Mouse (Mus musculus) heart, postnatal 14 days (tissue): ENCODE results near the gene Thbd. TPM values are rescaled to one million over a fixed set of nuclear protein-coding genes. Genes with fewer than 3 reads are reported as not detected.

ENCODE experiments used
- DNase-seq, 2 experiments: peaks; one replicate each; pipeline ENCODE4 v3.0.0; 2021 to 2022
- intact Hi-C: fragments of 180-260 bp; cut with DNase I; formaldehyde crosslinking; loops from one replicate; pipeline ENCODE4 v1.15.1; 2025
- long read RNA-seq, 2 experiments: library from polyadenylated mRNA; stranded (forward); transcript quantifications; one replicate each; pipeline ENCODE4 v2.0.0; 2021
- total RNA-seq, 2 experiments: library from RNA; stranded (reverse); gene quantifications; 2 replicates each; pipeline ENCODE4 v1.2.3; 2021

The Thbd gene
- total RNA-seq = 10 to 100 TPM; 59.9 to 68.8 TPM
- long read RNA-seq, experiment 1, transcript Thbd-201 (1 exons, 3,723 nt) = major isoform, 67 of 70 reads
- long read RNA-seq, experiment 1, partial matches to known transcripts = 0 of 70 reads
- long read RNA-seq, experiment 1, other reads (novel, unspliced or antisense) = 3 of 70 reads
- long read RNA-seq, experiment 2, transcript Thbd-201 (1 exons, 3,723 nt) = major isoform, 53 of 53 reads
- long read RNA-seq, experiment 2, partial matches to known transcripts = 0 of 53 reads
- long read RNA-seq, experiment 2, other reads (novel, unspliced or antisense) = 0 of 53 reads

- DNase-seq = peak; percentile 77 to 83
Observed at GRCm38 (mm10) chr2:148407870-148408760, at the start of gene Thbd. Gene Thbd, minus strand, starts transcription at chr2:148408188.

GRCm38 (mm10) chr2:148455341-148455740, 47.4 kb upstream of the Thbd start:
- DNase-seq = no peak
- intact Hi-C loops = no loop called here

More at GRCm38 (mm10) chr2:148407870-148408760, at the start of gene Thbd:
- intact Hi-C loops = loop anchor here (5.0 to 10.0 kb wide), 6 partner anchors 129 to 286 kb away; no protein-coding TSS in a partner anchor

DNA sequence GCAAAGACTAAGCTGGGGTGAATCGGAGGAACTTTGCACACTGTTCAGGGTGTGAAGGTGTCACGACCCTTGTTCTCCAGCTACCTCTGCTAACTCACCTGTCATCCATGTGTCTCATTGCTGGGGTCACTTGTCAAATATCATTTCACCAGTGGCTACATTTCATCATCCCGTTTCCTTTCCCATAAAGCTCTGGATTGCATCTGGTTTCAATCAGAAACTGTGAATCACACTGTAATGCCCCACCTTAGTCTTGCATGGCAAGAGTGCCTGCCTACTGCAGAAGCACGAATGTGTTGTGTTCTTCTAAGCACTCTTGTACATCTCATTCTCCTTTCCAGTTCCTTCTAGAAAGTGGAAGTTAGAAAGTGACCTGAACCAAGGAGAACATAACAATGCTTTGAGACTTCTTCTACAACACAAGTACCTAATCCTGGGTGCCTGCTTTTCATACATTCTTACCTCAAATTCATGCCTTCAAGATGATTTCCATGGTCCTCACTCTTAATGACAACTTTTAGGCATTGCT, 46.1 kb upstream of the Thbd start:
- intact Hi-C loops = no loop called here

DNA sequence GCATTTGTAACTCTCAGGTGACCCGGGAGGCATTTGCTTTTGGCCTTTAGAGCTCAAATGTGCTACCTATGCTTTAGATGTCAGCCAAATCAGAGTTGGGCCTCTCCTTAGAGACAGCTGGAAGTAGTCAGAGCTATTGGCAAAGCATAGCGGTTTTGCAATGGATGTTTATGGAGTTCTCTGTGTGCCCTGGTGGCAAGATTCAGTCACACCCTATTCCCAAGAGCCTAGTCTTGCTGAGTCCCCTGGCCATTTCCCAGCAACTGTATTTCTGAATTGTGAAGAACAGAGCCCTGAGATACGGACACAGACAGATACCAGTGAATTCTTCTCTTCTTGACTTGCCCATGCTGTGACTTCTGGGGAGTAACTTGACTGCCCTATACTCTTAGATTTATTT, 45.1 kb upstream of the Thbd start:
- no peak for DNase-seq
- intact Hi-C loops = no loop called here

More for the DNA sequence above, 46.1 kb upstream of the Thbd start:
- DNase-seq = no peak

- no peak for DNase-seq
- intact Hi-C loops = no loop called here
Observed at GRCm38 (mm10) chr2:148451498-148451897, 43.5 kb upstream of the Thbd start.

GRCm38 (mm10) chr2:148450616-148451015, 42.6 kb upstream of the Thbd start:
- intact Hi-C loops = no loop called here

DNA sequence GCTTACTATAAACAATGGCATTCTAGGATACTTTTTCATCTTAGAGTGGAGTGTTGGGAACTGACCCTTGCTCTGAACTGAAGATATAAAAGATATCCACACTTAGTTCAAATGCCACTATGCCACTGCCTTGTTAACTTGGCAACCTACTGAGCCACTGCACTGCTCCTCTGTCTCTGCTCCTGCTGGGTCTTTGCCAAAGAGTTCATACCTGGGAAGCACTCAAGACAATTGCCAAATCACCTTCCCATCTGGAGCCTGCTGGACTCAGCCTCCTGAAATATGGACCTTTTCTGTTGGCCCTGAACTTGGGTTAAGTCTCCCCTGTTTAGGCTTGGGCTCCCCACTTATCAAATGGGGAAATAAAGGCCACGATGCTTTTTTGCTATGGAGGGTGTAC, 41.7 kb upstream of the Thbd start:
- DNase-seq = no peak
- intact Hi-C loops = no loop called here

More at GRCm38 (mm10) chr2:148450616-148451015, 42.6 kb upstream of the Thbd start:
- DNase-seq = no peak

DNA sequence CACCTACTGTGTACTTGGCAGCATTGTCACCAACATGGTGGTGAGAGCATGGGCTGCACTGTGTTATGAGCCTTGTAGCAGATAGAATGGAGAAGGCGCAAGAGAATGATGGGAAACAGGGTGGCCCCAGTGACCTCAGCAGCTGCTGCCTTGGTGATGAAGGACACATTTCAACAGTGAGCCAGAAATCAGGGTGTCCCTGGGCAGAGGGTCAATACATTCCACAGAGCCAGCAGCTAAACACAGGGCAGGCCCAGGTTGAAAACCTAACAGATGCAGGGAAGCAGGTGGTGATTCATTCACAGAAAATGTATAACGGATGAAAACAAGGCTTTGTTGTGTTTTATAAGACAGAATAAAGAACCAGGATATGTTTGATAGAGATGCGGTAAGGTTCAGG, 38.5 kb upstream of the Thbd start:
- DNase-seq = no peak
- intact Hi-C loops = no loop called here

GRCm38 (mm10) chr2:148445616-148446015, 37.6 kb upstream of the Thbd start:
- intact Hi-C loops = no loop called here
- DNase-seq = no peak

GRCm38 (mm10) chr2:148444472-148444871, 36.5 kb upstream of the Thbd start:
- intact Hi-C loops = loop anchor here (5.0 kb wide), 2 partner anchors 33 to 78 kb away; no protein-coding TSS in a partner anchor
- DNase-seq = no peak

- DNase-seq = peak; percentile 51 to 63
- intact Hi-C loops = loop anchor here (5.0 kb wide), 2 partner anchors 34 to 79 kb away; no protein-coding TSS in a partner anchor
Observed at GRCm38 (mm10) chr2:148443249-148443958, 35.4 kb upstream of the Thbd start, which contains the start of gene Cd93. Gene Cd93, minus strand, starts transcription at chr2:148443563.

DNA sequence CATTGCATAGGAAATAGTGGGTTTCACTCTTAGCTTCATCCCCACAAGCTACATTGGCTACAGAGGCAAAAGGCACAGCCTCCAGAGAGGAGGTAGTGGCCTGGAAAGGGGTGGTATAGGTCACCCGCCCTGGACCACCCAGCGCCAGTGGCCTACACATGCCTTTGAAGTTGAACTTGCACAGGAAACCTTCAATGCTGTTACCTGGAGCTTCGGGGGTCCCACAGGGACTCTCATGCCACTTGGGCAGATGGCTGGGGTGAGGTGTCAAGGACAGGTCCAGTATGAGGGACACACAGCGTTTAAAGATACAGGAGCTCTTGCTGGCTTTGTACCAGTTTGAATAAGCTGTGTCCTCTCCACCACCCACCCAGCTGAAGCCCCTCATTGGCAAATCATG, 34.7 kb upstream of the Thbd start:
- peak in 1 of 2 experiments; percentile 9 for DNase-seq

GRCm38 (mm10) chr2:148442172-148442571, 34.2 kb upstream of the Thbd start:
- intact Hi-C loops = loop anchor here (5.0 kb wide), 2 partner anchors 35 to 80 kb away; no protein-coding TSS in a partner anchor
- DNase-seq = peak in 1 of 2 experiments; percentile 11

More for the DNA sequence above, 34.7 kb upstream of the Thbd start:
- intact Hi-C loops = loop anchor here (5.0 kb wide), 2 partner anchors 35 to 80 kb away; no protein-coding TSS in a partner anchor

DNA sequence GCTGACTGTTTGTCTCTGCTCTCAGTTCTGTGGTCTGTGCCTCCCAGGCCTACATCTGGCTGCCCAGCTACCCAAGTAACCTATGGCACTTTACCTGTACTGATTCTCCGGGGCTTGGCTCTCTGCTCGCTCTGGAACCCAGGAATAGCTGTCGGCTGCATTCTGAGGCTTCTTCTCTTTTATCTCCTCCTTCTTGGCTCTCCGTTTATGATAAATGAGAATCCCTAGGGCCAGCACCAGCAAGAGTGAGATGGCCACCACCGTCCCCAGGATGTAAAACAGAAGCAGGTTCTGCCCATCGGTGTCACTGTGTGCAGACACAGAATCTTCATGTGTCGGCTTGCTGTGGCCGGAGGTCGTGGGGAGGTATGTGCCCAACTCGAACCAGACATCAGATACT, 33.4 kb upstream of the Thbd start:
- intact Hi-C loops = loop anchor here (5.0 kb wide), 2 partner anchors 36 to 81 kb away; no protein-coding TSS in a partner anchor
- no peak for DNase-seq

- intact Hi-C loops = loop anchor here (5.0 kb wide), 2 partner anchors 38 to 83 kb away; no protein-coding TSS in a partner anchor
- DNase-seq = no peak
Observed at GRCm38 (mm10) chr2:148439691-148440276, 31.8 kb upstream of the Thbd start.

DNA sequence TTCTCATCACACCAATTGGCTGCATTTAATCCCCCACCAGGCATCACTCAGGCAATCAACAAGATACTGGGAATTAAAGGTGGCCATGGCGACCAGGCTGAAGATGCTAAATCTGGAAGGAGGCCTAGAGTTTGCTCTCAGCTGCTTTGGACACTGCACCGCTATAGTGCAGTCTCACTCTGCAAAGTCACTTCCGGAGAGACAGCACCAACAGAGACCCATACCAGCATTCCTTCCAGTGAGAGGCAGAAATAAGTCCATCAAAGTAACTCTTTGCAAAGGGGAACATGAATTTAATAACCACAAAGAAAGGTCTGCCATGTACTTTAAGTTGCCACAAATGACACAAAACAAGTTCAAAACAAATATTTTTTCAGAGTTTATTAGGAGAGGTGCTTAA, 28.3 kb upstream of the Thbd start:
- intact Hi-C loops = no loop called here
- DNase-seq = no peak

DNA sequence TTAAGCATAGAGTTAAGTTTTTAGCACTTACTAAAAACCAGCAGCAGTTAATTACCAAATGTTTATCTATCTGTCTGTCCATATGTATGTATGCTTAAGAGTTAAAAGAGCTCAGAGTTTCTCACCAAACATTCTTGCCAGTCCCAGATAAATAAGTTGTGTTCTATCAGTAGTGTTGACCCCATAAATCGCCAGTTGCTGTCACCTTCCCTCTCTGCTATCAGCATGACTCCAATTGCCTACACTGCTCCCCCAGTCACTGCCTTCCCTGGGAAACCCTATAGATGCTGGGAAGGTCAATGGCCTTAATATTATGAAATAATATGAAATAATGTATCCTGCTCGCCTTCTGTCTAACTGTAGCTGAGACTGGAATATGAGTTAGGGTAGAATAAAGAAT, 24.4 kb upstream of the Thbd start:
- intact Hi-C loops = no loop called here
- no peak for DNase-seq

- intact Hi-C loops = no loop called here
- no peak for DNase-seq
Observed at GRCm38 (mm10) chr2:148430941-148431340, 23.0 kb upstream of the Thbd start.

DNA sequence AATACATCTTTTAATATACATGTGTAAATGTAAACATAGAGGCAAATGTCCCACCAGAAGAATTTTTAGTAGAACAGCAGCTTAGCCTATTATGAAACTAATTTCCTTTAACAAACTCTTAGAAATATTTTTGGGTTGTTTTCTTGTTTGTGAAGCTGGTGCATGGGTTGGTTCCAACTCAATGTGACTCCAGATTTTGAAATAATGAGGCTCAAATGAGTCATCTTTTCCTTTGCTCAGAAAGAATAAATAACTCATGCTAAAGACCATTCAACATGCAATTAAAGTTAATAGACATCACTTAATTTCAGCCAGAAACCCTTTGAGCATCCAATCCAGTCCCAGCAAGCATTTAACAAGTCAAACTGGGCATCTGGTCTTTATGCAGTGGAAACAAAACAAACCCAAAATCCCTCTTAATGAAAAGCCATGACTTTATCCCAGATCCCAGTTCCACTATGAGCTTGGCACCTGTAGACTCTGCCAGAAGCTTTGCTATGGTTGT, 21.1 kb upstream of the Thbd start:
- no peak for DNase-seq
- intact Hi-C loops = no loop called here
